Mouse (Mus musculus) thymus, adult 2 months (tissue): ENCODE data around the gene Iscu. TPM values are rescaled to one million over a fixed set of nuclear protein-coding genes. Genes with fewer than 3 reads are reported as not detected.

Source experiments
- DNase-seq: peaks from one replicate; pipeline ENCODE4 v3.0.0; 2021
- H3K27ac ChIP-seq: fragments of 200-500 bp; 2 replicates; pipeline ENCODE4 v1.5.1; 2012; ENCODE audit warnings: low read length, control low read depth; ENCODE audit not compliant: control insufficient read depth, insufficient read depth
- H3K27me3 ChIP-seq: fragments of 200-500 bp; 2 replicates; pipeline ENCODE4 v1.6.1; 2012; ENCODE audit warnings: mild to moderate bottlenecking, low read length, moderate library complexity, mixed read lengths; ENCODE audit not compliant: control insufficient read depth, insufficient read depth
- H3K36me3 ChIP-seq: fragments of 200-500 bp; 2 replicates; pipeline ENCODE4 v1.6.1; 2012; ENCODE audit warnings: mild to moderate bottlenecking, low read length, moderate library complexity; ENCODE audit not compliant: control insufficient read depth, insufficient read depth
- H3K4me1 ChIP-seq: fragments of 200-500 bp; replicated peaks from 2 replicates; pipeline ENCODE4 v1.6.1; 2012; ENCODE audit warnings: low read length; ENCODE audit not compliant: control insufficient read depth, insufficient read depth
- H3K4me3 ChIP-seq: fragments of 200-500 bp; 2 replicates; pipeline ENCODE4 v1.5.1; 2012; ENCODE audit warnings: mild to moderate bottlenecking, low read length, control low read depth, moderate library complexity; ENCODE audit not compliant: control insufficient read depth, insufficient read depth
- CTCF ChIP-seq: fragments of 200-500 bp; IDR thresholded peaks from 2 replicates; pipeline ENCODE4 v1.5.1; 2012; ENCODE audit warnings: mild to moderate bottlenecking, control low read depth, low read length, moderate library complexity, borderline replicate concordance; ENCODE audit not compliant: control insufficient read depth, poor library complexity, insufficient read depth; ENCODE audit errors: extremely low read depth
- POLR2A ChIP-seq: fragments of 200-500 bp; IDR thresholded peaks from 2 replicates; pipeline ENCODE4 v1.6.1; 2012; ENCODE audit warnings: mild to moderate bottlenecking, low read length, control low read depth, moderate library complexity; ENCODE audit not compliant: control insufficient read depth, poor library complexity, insufficient read depth; ENCODE audit errors: extremely low read depth
- WGBS: fragments of 180-500 bp; shearing (Covaris S2); methylation state at CpG from one replicate; pipeline ENCODE4 v1.1.7; 2018; 5-methylcytosine and 5-hydroxymethylcytosine counted together
- polyA plus RNA-seq: library from polyadenylated mRNA; depleted of rRNA; stranded (reverse); fragments of >200 nt; gene quantifications from 2 replicates; pipeline ENCODE4 v1.2.3, GENCODE M21; 2012

The Iscu gene
- polyA plus RNA-seq, 1 experiment, result 93.7 TPM

- Histone ChIP-seq H3K27me3 (no peaks in the 10 kb centered on the region), H3K27ac (no peak overlapping the region), H3K36me3 (peaks cover 75% of the 10 kb centered on the region), H3K4me3 (no peak overlapping the region), H3K4me1 (no peaks in the 10 kb centered on the region)
- DNase-seq, result no peak
- WGBS, result 95% methylated on average over 15 of the region's 15 CpGs
- no peak for TF ChIP-seq CTCF
- no peak for TF ChIP-seq POLR2A
These were observed 17.1 kb upstream of the Iscu start for GRCm38 (mm10) chr5:113755347-113756030.

- no peak for DNase-seq
- peaks cover 44% of the 10 kb centered on the region for H3K36me3 ChIP-seq
- H3K27me3 ChIP-seq, result no peaks in the 10 kb centered on the region
- no peak for TF ChIP-seq POLR2A
- no peak for TF ChIP-seq CTCF
- 88% methylated on average over 2 of the region's 2 CpGs for WGBS
- H3K4me1 ChIP-seq, result no peaks in the 10 kb centered on the region
- no peak overlapping the region for H3K4me3 ChIP-seq
- no peak overlapping the region for H3K27ac ChIP-seq
These were observed 11.0 kb upstream of the Iscu start for GRCm38 (mm10) chr5:113761585-113761984.

GRCm38 (mm10) chr5:113764426-113764825 lies 8.1 kb upstream of the Iscu start:
- peaks cover 29% of the 10 kb centered on the region for H3K36me3 ChIP-seq
- H3K27ac ChIP-seq, result no peak overlapping the region
- no peaks in the 10 kb centered on the region for H3K27me3 ChIP-seq
- no peak for TF ChIP-seq CTCF
- no peak for TF ChIP-seq POLR2A
- DNase-seq, result no peak
- no peaks in the 10 kb centered on the region for H3K4me1 ChIP-seq
- WGBS, result 86% methylated on average over 7 of the region's 7 CpGs
- no peak overlapping the region for H3K4me3 ChIP-seq

- Histone ChIP-seq H3K27me3 (no peaks in the 10 kb centered on the region), H3K4me3 (no peak overlapping the region), H3K36me3 (peaks cover 16% of the 10 kb centered on the region), H3K4me1 (peaks cover 8% of the 10 kb centered on the region), H3K27ac (no peak overlapping the region)
- WGBS, result 79% methylated on average over 13 of the region's 13 CpGs
- DNase-seq, result no peak
- no peak for TF ChIP-seq POLR2A
- TF ChIP-seq CTCF, result no peak
These were observed 6.7 kb upstream of the Iscu start for GRCm38 (mm10) chr5:113765641-113766526.

GRCm38 (mm10) chr5:113768806-113769205 lies 3.7 kb upstream of the Iscu start:
- Histone ChIP-seq H3K4me3 (no peak overlapping the region), H3K36me3 (no peaks in the 10 kb centered on the region), H3K27ac (no peak overlapping the region), H3K27me3 (no peaks in the 10 kb centered on the region), H3K4me1 (peaks cover 14% of the 10 kb centered on the region)
- DNase-seq, result no peak
- TF ChIP-seq POLR2A, result no peak
- no peak for TF ChIP-seq CTCF
- WGBS, result 98% methylated on average over 8 of the region's 8 CpGs

GRCm38 (mm10) chr5:113771213-113772162 lies 1.1 kb upstream of the Iscu start:
- DNase-seq, result peak; percentile 80
- Histone ChIP-seq H3K4me3 (peak overlapping the region; percentile 73), H3K27ac (peak overlapping the region; percentile 67), H3K4me1 (peaks cover 22% of the 10 kb centered on the region), H3K36me3 (no peaks in the 10 kb centered on the region), H3K27me3 (no peaks in the 10 kb centered on the region)
- under 1% methylated on average over 96 of the region's 97 CpGs for WGBS
- peak; percentile 73; the same call in 1 of the 2 replicates for TF ChIP-seq POLR2A
- TF ChIP-seq CTCF, result 0 out of 2 replicates have a peak, but pooled peaks have one; percentile 15
